Mouse (Mus musculus): Measurements from ENCODE around the gene Inpp5k.

Inpp5k gene

DNA sequence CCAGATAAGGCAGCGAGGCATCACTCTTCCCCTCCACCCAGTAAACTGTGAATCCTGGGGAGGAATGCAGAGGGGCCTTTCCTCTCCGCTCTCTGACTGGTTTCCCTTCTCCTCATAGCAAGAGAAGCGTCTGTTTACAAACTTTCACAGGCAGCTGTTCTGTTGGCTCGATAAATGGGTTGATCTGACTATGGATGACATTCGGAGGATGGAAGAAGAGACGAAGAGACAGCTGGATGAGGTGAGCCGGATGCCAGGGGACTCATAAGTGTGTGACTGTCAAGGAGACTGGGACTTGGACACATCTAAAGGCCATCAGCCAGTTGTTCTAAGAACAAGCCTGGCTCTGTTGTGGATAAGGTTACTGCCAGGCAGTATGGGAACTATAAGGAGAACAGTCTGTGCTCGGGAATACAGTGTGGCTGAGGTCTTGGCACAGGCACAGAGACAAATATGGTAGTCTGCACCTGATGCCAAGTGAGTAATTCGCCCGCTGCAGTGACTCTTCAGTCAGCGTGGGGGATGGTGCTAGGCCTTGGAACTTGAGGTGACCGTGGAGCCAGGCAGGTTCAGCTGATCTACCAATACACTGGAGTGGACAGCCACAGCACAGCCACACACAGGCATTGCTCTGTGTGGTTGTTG is 10.5 kb upstream of the Inpp5k start:
- no peak for DNase-seq (ENCODE audit: low spot score in 2 of 2)

DNA sequence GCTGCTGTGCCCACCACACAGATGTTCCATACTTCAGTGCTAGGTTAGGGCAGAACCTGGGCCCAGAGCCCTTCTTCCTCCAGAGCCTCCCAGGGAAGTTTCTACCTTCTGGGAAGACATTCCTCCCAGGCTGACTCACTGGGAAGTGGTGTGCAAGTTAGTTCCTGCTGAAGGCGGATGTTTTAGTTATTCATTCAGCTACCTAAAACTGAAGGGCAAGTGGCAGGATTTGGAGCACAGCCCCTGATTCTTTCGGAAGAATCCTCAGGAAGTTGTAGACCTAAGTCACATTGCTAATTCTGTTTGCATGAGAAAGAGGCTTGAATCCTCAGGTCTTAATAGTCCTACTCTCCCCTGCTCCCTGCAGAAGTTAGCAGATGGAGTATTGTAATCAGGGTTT is 9.4 kb upstream of the Inpp5k start:
- DNase-seq (ENCODE audit: low spot score in 2 of 2): no peak

DNA sequence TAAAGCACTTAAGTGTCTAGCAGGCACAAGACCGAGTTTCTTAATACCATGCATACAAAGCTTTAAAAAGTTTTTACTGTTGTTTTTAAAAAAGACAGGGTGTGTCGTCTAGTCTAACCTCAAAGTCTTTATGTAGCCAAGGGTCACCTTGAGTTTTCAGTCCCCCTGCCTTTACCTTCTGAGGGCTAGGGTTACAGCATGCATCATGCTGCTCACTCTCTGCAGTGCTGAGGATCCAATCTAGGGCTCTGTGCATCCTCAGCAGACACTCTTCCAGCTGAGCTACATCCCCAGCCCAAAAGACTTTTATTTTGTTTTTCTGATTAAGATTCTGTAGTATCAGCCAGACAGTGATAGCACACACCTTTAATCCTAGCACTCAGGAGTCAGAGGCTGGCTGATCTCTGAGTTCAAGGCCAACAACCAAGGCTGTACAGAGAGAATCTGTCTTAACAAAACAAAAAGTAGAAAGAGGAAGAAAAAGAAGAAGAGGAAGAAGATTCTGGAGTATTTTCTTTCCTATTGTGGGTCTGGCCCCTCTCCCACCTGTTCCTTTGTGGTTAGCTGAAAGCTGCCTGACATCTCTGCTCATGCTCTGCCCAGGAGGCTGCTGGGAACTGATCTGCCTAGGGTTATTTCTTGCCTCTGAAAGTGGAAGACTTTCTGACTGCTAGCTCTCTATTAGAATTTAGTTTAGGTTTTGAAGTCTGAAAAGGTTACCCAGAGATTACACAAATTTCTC is 8.0 kb upstream of the Inpp5k start:
- DNase-seq (ENCODE audit: low spot score in 2 of 2): no peak

DNA sequence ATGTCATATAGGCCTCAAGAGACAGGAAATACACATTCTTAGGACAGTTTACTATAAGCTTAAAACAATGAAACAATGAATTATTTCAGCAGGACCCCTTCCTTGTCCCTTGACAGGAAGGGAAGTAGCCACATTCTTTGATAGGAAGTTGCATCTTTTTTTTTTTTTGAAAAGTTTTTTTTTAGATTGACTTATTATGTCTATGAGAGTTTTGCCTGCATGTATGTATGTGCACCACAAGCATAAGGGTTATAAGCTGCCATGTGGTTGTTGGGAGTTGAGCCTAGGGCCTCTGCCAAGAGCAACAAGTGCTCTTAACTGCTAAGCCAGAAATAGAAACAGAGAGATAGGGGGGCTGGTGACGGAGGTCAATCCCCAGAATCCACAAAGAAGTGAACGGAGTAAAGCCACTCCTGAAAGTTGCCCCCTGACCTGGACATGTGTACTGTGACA is 6.7 kb upstream of the Inpp5k start:
- DNase-seq (ENCODE audit: low spot score in 2 of 2): no peak

DNA sequence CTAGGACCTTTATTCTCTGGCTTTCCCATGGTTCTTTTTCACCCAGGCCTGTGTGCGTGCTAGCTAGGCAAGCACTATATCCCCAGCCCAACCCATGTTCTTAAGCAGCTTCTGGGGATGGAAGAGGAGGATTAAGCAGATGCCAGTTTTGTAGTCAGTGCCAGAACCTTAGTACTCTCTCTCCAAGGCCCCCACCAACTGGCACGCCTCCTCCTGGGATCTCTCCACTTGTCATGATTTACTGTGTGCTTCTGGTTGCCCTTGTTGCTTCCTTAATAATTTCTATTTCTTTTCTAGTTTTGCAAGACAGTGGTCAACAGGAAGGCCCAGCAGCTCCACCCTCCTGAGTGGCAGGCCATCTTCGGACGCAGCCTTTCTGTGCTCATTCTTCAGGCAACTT is 5.0 kb upstream of the Inpp5k start:
- DNase-seq (ENCODE audit: low spot score in 2 of 2): no peak

DNA sequence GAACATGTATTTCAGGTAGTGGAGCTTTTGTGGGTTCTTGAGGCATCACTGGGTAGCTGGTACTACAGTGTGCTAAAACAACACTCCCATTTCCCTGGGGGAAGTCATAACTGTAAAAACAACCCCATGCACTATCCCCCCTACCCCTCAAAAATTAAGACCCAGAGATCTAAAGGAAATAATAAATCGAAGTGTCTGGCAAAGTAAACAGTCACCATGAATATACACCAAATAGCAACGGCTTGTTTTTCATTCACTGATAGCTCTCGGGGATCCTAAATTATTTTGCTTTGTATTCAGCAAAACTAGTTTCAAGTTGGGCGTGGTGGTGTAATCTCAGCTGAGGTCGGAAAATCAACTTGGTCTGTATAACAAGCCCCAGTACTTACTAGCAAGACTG is 690 bp upstream of the Inpp5k start:
- no peak for DNase-seq (ENCODE audit: low spot score in 2 of 2)

DNA sequence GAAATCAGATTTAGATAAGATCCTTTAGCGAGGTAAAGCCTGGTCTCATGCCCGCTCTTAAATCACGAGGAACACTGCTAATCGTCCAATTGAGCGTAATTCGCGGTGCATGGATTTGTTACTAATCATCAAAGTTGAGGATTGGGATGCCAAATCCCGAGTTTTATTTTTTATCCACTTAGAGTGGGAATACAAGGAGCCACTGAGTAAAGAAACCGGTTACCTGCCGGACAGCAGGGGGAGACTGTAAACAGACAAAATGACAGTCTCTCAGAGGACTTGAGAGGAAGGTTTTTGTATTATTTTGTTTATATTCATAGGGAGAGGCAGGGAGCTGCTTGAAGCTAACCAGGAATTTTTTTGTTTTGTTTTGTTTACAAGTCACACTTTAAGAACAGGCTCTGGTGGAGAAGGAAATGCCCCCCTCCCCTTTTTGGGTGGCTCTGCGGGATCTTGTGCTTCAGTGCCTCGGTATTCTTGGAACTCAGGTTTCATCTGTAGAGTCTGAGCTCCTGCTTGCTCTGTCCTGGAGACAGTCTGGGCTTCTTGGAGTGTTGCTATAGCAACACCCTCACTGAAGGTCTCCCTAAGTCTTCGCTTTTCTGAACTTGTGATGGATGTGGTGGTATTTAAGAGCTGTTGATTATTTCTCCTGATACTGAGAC is 905 bp downstream of the Inpp5k start:
- DNase-seq (ENCODE audit: low spot score in 2 of 2): no peak

DNA sequence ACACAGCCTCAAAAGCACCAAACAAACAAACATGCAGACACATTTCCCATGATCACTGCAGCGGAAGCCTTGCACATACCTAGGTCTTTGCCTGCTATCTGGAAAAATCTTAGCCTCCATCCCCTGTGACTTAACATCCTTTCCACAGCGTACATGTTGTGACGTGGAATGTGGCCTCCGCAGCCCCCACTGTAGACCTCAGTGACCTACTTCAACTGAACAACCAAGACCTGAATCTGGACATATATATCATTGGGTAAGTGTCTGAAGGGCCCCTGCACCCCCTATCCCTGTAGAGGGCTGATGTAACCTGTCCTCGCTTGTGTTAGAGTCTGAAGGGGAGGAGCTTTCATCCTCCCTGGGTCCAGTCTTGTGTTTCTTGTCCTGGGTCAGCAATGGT is 2.1 kb downstream of the Inpp5k start:
- DNase-seq (ENCODE audit: low spot score in 2 of 2): no peak

DNA sequence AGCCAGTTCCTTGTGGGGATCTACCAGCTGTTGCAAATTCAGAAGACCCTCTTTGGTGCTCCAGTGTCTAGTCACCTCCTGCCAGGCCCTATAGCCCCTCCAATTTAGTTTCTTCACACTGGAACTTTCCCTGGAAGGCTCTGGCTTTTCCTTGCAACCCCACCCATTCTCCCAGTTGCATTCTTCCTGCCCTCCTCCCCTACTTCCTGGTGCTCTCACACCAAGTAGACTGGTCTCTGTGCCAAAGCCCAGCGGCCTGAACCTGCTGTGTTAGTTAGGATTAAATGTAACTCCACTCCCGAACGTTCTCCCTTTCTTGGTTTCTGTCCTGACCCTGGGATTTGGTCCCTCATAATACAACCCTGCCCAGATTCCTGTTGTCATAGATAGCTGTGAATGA is 4.0 kb downstream of the Inpp5k start:
- DNase-seq (ENCODE audit: low spot score in 2 of 2): no peak

DNA sequence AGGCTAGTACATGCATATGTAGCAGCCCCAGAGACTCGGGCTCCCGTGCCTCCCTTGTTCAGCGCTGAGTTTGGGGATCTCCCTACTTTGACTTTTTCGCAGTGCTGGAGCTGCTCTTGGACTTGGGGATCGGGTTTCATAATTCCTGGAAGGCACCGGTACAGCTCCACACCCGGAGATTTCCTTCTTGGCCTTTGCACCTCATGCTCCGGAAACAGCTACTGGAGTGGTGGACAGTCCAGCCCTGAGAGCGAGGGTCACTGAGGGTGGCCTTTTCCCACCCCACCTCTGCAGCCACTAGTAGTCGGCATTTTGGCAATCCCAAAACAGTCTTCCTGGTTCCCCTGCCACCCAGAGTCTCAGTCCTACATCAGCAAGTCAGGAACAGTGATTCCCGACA is 4.5 kb downstream of the Inpp5k start:
- no peak for DNase-seq (ENCODE audit: low spot score in 2 of 2)

DNA sequence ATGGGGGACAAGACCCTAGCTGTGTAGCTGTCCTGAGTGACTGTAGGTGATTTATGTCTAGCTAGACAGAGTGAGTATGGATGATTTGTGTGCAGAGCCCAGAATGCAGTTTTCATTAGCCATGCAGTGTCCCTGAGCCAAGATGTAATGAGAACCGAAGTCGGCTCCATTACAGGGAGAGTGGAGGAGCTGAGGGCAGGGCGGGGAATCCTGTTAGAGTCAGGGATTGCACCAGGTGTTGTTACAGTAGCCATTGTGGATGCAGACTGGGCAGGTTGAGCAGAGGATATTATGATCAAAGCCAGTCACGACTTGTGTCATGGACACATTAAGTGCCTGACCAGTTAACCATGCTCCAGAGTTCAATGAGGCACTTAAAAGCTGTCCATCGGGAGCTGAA is 12.5 kb downstream of the Inpp5k start:
- DNase-seq (ENCODE audit: low spot score in 2 of 2): no peak

DNA sequence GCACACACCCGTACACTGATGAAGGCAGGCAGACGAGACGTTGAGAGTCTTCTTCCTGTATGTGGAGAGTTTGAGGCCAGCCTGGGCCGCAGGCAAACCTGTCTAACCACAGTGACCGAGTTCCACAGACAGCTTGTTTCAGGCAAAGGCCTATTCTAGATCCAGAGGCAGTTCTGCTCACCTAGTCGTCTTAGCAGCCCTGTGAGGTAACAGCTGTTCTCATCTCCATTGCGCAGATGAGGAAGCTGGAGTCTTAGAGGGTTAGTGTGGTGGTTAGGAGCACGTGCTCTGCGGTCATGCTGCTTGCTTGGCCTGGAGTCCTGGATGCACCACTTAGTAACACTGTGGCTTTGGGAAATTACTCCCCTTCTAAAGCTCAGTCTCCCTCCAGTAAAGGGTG is 13.9 kb downstream of the Inpp5k start:
- DNase-seq (ENCODE audit: low spot score in 2 of 2): no peak

DNA sequence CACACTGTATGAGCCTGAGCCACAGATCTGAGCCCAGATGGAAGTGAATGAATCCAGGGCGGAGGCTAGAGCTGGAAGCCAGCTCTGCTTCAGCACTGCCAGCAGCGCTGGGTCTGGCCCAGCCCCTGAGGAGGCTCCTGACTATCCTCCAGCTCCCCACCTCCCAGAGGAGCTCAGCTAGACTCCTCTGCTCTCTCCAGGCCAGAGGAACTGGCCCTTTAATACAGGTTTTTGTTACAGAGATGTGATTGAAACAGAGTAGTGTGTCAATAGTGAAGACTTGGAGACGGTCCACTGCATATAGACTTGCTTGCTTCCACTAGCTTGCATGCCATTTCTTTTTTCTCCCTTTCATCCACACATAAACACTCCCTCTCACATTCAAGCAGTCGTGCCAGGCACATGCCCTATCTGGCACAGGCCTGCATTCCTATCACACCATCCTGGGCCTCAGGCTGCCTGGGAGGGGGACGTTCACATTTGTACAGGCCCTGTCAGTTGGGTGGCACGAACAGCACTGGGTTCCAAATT is 17.0 kb downstream of the Inpp5k start:
- DNase-seq (ENCODE audit: low spot score in 2 of 2): no peak

DNA sequence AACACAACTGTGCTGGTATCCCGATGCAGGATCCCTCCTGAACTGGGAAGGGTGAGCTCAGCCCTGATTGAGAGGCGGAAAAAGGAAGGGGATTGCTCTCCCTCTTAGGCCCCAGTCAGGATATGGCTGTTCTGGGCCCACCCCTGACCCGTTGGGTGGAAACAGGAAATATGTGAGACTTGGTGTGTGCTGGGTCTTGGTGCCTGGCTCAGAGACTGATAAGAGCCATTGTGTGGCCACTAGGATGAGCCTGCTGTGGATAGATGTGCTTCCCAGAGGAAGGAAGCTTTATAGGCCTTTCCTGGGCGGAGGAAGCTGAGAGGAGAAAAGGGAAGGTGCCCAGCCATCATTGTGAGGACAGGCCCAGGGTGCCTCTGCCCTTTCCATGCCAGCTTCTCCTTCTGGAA is 18.4 kb downstream of the Inpp5k start:
- DNase-seq (ENCODE audit: low spot score in 2 of 2): no peak

DNA sequence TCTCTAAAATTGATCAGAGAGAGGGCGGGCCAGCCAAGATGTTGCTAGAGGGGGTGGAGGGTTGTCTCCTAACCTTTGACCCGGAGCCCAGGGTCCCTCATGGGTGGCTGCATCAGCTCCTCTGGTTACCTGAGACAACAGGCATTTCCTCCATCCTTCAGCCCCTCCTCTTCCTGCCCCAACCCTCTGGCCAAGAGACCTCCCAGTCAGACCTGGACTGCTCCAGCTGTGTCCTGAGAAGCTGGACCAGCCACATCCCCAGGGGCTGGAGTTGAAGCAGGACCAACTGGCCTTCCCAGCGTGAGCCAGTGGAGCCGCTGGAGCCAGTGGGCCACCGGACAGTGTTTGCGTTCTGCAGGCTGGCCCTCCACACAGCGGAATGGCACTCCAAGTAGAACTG is 19.5 kb downstream of the Inpp5k start, which contains the start of gene Myo1c:
Gene Myo1c, plus strand, starts transcription at position 194 of the 400 bp plus-strand sequence.
- no peak for DNase-seq (ENCODE audit: low spot score in 2 of 2)

DNA sequence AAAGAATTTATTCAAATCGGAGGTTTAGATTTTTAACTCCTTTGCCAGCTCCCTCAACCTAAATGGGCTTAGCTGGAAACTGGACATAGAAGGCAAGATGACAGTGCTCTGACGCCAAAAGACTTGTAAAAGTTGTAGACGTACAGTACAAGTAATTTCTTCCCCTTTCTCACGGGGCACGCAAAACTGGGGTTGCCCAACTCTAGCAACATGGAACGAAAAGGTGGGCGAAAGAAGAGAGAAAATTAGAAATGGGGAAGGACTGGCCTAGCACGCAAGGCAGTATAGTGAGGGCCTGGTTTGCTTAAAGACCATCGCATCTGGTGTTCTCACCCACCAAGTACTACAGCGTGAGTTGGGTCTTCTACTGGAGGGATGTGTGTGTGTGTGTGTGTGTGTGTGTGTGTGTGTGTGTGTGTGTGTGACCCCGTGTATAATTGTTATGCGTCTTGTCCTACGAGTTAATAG is 20.2 kb downstream of the Inpp5k start:
- DNase-seq (ENCODE audit: low spot score in 2 of 2): no peak

DNA sequence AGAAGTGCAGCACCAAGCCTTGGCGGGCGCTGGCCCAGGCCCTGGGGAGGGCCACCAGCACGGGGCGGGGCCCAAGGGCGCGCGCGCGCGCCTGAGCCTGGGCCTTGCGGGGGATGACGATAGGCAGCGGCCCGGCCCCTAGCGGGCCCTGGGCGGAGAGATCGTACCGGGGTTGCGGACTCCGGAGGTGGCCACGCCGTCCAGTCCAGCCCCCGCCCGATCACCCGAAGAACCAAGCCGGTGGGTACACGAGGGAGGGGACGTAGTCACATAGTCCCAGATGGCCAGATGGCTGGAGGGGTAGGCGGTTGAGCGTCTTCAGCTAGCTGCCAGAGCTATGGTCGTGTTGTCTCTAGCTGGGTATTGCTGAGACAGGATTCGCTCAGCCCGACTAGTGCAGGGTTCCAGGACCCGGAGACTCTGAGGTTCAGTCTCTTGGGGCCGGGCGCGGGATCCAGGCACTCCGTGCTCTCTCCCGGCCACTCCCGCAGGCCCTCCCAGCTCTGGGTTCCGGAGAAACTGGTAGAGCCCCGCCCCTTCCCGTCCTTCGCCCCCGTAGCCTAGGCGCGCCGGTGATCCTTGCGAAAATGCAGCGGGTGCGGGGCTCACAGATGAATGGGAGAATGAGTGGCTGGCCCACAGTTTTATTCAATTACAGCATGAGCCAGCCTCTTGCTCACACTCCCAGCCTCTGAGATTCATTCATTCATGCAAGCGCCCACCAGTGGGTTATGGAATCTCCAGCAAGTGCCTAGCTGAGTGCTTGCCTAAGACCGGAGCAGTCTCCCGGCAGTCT is 20.8 kb downstream of the Inpp5k start:
- peak; percentile 54 to 63 for DNase-seq (ENCODE audit: low spot score in 2 of 2)

DNA sequence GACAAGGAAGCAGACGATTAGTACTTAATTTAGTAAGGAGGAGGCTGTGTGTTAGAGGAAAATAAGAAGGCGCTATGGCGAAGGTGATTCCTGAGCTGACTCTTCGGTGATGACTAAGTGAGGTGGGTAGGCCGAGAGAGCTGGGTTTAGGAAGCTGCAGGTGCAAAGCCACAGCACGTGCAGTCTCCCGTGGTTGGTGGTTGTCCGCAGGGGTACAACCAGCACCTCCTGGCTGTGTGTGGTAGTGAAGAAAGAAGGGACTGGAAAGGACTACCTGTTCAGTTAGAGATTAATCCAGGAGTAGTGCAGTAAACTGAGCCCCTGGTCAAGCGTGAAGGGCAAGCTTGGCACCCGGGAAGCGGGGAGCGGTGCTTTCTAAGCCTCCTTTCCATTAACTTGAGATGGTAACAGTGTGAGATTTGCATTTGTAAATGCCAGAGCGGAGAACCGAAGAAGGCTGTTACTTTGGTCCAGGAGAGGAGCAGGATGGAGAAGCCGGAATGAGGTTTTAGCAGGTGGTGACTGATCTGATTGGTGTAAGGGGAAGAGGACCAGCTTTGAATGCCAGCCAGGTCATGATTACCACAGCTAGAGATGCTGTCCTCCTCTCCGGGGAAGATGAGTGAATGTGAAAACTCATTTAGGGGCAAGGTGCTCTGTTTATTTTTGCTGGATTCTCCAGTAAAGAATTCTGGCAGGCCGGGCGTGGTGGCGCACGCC is 21.6 kb downstream of the Inpp5k start:
- no peak for DNase-seq (ENCODE audit: low spot score in 2 of 2)

DNA sequence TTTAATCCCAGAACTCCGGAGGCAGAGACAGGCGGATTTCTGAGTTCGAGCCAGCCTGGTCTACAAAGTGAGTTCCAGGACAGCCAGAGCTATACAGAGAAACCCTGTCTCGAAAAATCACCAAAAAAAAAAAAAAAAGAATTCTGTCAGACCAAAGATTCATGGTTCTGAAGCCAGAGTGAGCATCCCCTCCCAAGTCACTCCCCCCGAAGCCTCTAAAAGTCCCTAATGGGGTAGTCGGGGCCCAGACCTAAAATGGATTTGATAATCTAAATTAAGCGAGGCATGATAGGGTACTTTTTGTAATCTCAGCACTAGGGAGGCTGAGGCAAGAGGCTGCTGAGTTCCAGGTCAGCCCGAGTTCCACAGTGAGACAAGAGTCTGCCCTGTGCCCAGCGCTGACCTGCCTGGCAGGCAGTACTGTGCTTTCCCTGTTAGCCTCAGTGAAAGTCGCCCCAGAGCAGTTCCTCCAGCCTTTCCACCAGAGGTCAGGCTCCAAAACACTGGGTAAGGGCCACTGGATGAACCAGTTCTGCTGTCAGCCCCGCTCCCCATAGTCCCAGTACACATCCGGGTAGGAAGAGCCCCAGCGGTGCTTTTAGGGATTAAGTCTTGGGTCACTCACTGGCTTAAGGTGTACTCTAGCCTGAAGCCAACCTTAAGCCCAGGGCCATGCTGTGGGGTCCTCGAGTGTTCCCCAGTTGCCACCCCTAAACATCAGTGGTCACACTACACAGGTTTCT is 22.3 kb downstream of the Inpp5k start:
- DNase-seq (ENCODE audit: low spot score in 2 of 2): no peak

DNA sequence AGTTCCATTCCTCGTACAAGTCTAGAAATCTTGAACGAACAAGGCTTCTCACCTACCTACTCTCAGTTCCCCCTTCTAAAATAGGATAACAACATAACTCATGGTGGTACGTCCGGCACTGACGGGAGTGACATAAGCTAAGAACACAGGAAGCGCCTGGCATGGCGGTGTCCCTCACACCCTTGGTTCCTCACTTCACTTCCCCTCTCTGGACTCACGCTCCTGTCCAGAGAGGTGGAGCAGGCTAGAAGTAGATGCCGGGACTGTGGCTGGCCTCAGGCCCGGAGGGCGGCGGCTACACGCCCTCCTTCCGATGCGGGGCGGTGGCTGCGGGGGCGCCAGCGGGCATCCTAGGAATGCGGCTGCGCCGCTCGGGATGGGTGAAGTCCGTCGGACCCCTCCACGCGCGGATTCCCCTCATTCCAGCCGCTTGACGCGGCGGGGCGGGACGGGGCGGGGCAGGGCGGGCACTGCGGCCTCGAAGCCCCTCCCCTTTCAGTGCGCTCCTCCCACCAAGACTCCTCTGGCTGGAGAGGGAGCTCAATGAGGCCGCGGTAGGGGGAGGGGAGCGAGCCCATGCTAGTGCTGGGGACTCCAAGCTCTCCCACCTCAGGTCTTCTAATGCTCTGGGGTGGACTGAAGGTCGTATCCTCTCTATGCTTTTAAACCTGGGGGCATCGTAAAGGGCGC is 23.1 kb downstream of the Inpp5k start:
- no peak for DNase-seq (ENCODE audit: low spot score in 2 of 2)
